Mouse (Mus musculus) hindbrain, embryonic 11.5 days (tissue): ENCODE results near the gene Rnf157. TPM values are rescaled to one million over a fixed set of nuclear protein-coding genes. Genes with fewer than 3 reads are reported as not detected.
A peak's percentile ranks its signal among the peaks of the same experiment; 100 is the strongest.
"Not testable (repeated sequence)": the region's sequence is repeated elsewhere in the genome, so short reads cannot be mapped to it uniquely, and the experiment has no call there.

ENCODE experiments used
- ATAC-seq: fragments of 200-750 bp; cut with Nextera tagmentation; 2 replicates; pipeline ENCODE4 v1.8.0; 2017; ENCODE audit warnings: mild to moderate bottlenecking, moderate TSS enrichment, moderate library complexity; ENCODE audit not compliant: low FRiP score
- DNase-seq: peaks from one replicate; pipeline ENCODE4 v3.0.0-alpha.2; 2015; ENCODE audit warnings: low spot score
- H3K27ac ChIP-seq: fragments of 300-500 bp; sonication (generic); 2 replicates; pipeline ENCODE4 v1.5.1; 2014; ENCODE audit warnings: mild to moderate bottlenecking, low read depth, low read length
- H3K27me3 ChIP-seq: fragments of 300-500 bp; sonication (generic); 2 replicates; pipeline ENCODE4 v1.6.1; 2014; ENCODE audit warnings: mild to moderate bottlenecking, low read length, moderate library complexity, mixed read lengths; ENCODE audit not compliant: control insufficient read depth, insufficient read depth
- H3K36me3 ChIP-seq: fragments of 300-500 bp; sonication (generic); 2 replicates; pipeline ENCODE4 v1.6.1; 2014; ENCODE audit warnings: mild to moderate bottlenecking, low read length, moderate library complexity, mixed read lengths; ENCODE audit not compliant: control insufficient read depth, insufficient read depth
- H3K4me1 ChIP-seq: fragments of 300-500 bp; sonication (generic); replicated peaks from 2 replicates; pipeline ENCODE4 v1.6.1; 2014; ENCODE audit warnings: low read length, mixed read lengths; ENCODE audit not compliant: control insufficient read depth, insufficient read depth
- H3K4me2 ChIP-seq: fragments of 300-500 bp; sonication (generic); replicated peaks from 2 replicates; pipeline ENCODE4 v1.6.1; 2014; ENCODE audit warnings: mild to moderate bottlenecking, low read depth, low read length
- H3K4me3 ChIP-seq: fragments of 300-500 bp; sonication (generic); 2 replicates; pipeline ENCODE4 v1.5.1; 2014; ENCODE audit warnings: low read depth, low read length
- H3K9ac ChIP-seq: fragments of 300-500 bp; sonication (generic); 2 replicates; pipeline ENCODE4 v1.6.1; 2014; ENCODE audit warnings: low read depth, low read length
- H3K9me3 ChIP-seq: fragments of 300-500 bp; sonication (generic); 2 replicates; pipeline ENCODE4 v1.6.1; 2016; ENCODE audit warnings: low read length; ENCODE audit not compliant: control insufficient read depth
- WGBS: fragments of 180-500 bp; shearing (Covaris S2); extraction: QIAGEN DNeasy Blood & Tissue Kit; methylation state at CpG from one replicate; pipeline ENCODE4 v1.1.7; 2014; 5-methylcytosine and 5-hydroxymethylcytosine counted together
- polyA plus RNA-seq: library from polyadenylated mRNA; unstranded; fragments of >200 nt; fragmentation: Nextera tagmentation; extraction: Ambion mirVana; gene quantifications from 2 replicates; pipeline ENCODE4 v1.2.1, GENCODE M21; 2014

The Rnf157 gene
- polyA plus RNA-seq, 1 experiment from 2014 or later: 16.0 TPM

- WGBS: under 1% methylated on average over 50 of the region's 76 CpGs
- Histone ChIP-seq H3K9ac (peak overlapping the region; percentile 90), H3K4me2 (peak overlapping the region; percentile 97), H3K27me3 (no peaks in the 10 kb centered on the region), H3K27ac (peak overlapping the region; percentile 83), H3K4me3 (peak overlapping the region; percentile 76), H3K4me1 (peaks cover 6% of the 10 kb centered on the region), H3K9me3 (no peaks in the 10 kb centered on the region), H3K36me3 (no peaks in the 10 kb centered on the region)
- peak; percentile 59 for DNase-seq
- peak; percentile 67 for ATAC-seq
These were observed 604 bp downstream of the Rnf157 start for GRCm38 (mm10) chr11:116412028-116412827.

DNA sequence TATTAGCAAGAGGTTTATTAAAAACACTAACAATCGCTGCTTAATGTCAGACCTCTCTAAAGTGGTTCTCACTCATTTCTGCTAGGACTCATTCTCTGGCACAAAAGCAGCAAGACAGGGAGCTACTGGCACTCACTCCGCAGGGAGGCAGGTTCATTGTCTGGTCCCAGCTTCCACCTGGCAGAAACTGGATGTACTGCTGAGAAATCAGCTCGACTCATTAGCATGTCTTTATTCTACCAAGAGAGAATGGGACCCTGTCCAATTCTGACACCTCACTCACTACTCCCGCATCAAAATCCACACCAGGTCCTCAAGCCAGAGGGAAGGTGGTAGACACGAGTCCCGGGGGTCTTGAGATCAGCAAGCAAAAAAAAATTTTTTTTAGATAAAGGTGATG is 1.2 kb downstream of the Rnf157 start:
- DNase-seq (no peak), ATAC-seq (no peak)
- H3K4me2 ChIP-seq: peak overlapping the region; percentile 97
- 15% methylated on average over 6 of the region's 6 CpGs for WGBS
- no peak overlapping the region for H3K9ac ChIP-seq
- H3K36me3 ChIP-seq: no peaks in the 10 kb centered on the region
- no peaks in the 10 kb centered on the region for H3K9me3 ChIP-seq
- H3K27me3 ChIP-seq: no peaks in the 10 kb centered on the region
- H3K27ac ChIP-seq: no peak overlapping the region
- peak overlapping the region; percentile 76 for H3K4me3 ChIP-seq
- H3K4me1 ChIP-seq: peaks cover 6% of the 10 kb centered on the region

- DNase-seq, ATAC-seq, H3K27ac ChIP-seq, H3K4me2 ChIP-seq, H3K4me1 ChIP-seq, H3K9me3 ChIP-seq, H3K36me3 ChIP-seq, H3K9ac ChIP-seq, H3K27me3 ChIP-seq, H3K4me3 ChIP-seq: not testable (repeated sequence)
- WGBS: 92% methylated on average over 4 of the region's 4 CpGs
These were observed 2.4 kb downstream of the Rnf157 start for GRCm38 (mm10) chr11:116410415-116410814.

- H3K27me3 ChIP-seq: no peaks in the 10 kb centered on the region
- no peak overlapping the region for H3K9ac ChIP-seq
- H3K27ac ChIP-seq: no peak overlapping the region
- peaks cover 6% of the 10 kb centered on the region for H3K4me1 ChIP-seq
- H3K36me3 ChIP-seq: no peaks in the 10 kb centered on the region
- no peak for ATAC-seq
- H3K4me2 ChIP-seq: no peak overlapping the region
- no peaks in the 10 kb centered on the region for H3K9me3 ChIP-seq
- H3K4me3 ChIP-seq: no peak overlapping the region
- 84% methylated on average over 3 of the region's 3 CpGs for WGBS
- DNase-seq: no peak
These were observed 3.8 kb downstream of the Rnf157 start for GRCm38 (mm10) chr11:116409008-116409407.

GRCm38 (mm10) chr11:116406231-116406728 is 6.6 kb downstream of the Rnf157 start:
- no peaks in the 10 kb centered on the region for H3K9me3 ChIP-seq
- H3K9ac ChIP-seq: no peak overlapping the region
- H3K36me3 ChIP-seq: no peaks in the 10 kb centered on the region
- H3K27me3 ChIP-seq: no peaks in the 10 kb centered on the region
- DNase-seq: no peak
- no peak for ATAC-seq
- H3K4me2 ChIP-seq: no peak overlapping the region
- 93% methylated on average over 16 of the region's 16 CpGs for WGBS
- no peak overlapping the region for H3K27ac ChIP-seq
- no peaks in the 10 kb centered on the region for H3K4me1 ChIP-seq
- H3K4me3 ChIP-seq: no peak overlapping the region

GRCm38 (mm10) chr11:116405601-116406000 is 7.2 kb downstream of the Rnf157 start:
- Histone ChIP-seq H3K4me2 (no peak overlapping the region), H3K9ac (no peak overlapping the region), H3K4me1 (no peaks in the 10 kb centered on the region), H3K36me3 (no peaks in the 10 kb centered on the region), H3K27ac (no peak overlapping the region), H3K9me3 (no peaks in the 10 kb centered on the region), H3K27me3 (no peaks in the 10 kb centered on the region), H3K4me3 (no peak overlapping the region)
- no peak for ATAC-seq
- WGBS: 85% methylated on average over 4 of the region's 4 CpGs
- DNase-seq: no peak

- WGBS: 79% methylated on average over 4 of the region's 4 CpGs
- no peak overlapping the region for H3K9ac ChIP-seq
These were observed 12.3 kb downstream of the Rnf157 start for GRCm38 (mm10) chr11:116400560-116400959.

GRCm38 (mm10) chr11:116398348-116398677 is 14.5 kb downstream of the Rnf157 start:
- ATAC-seq (no peak), DNase-seq (no peak)
- no peak overlapping the region for H3K9ac ChIP-seq
- no peak overlapping the region for H3K4me3 ChIP-seq
- no peaks in the 10 kb centered on the region for H3K27me3 ChIP-seq
- no peaks in the 10 kb centered on the region for H3K9me3 ChIP-seq
- WGBS: 81% methylated on average over 11 of the region's 11 CpGs
- no peaks in the 10 kb centered on the region for H3K36me3 ChIP-seq
- H3K4me1 ChIP-seq: no peaks in the 10 kb centered on the region
- no peak overlapping the region for H3K27ac ChIP-seq
- H3K4me2 ChIP-seq: no peak overlapping the region

More at GRCm38 (mm10) chr11:116400560-116400959, 12.3 kb downstream of the Rnf157 start:
- DNase-seq (no peak), ATAC-seq (no peak)
- no peaks in the 10 kb centered on the region for H3K9me3 ChIP-seq
- H3K4me2 ChIP-seq: no peak overlapping the region
- H3K27ac ChIP-seq: 0 out of 2 replicates have a peak overlapping the region, but pooled peaks have one; percentile 36
- H3K4me3 ChIP-seq: no peak overlapping the region
- no peaks in the 10 kb centered on the region for H3K4me1 ChIP-seq
- no peaks in the 10 kb centered on the region for H3K27me3 ChIP-seq
- H3K36me3 ChIP-seq: no peaks in the 10 kb centered on the region
